Mouse (Mus musculus): ENCODE data around the gene Tap1.

- TF ChIP-seq GATA1 (IDR thresholded peaks at IDR 0.05; ENCODE audit: low read length) (no peak), TAL1 (IDR thresholded peaks at IDR 0.05; ENCODE audit: low read length) (no peak)
Observed at GRCm38 (mm10) chr17:34207456-34207855, 20.1 kb downstream of the Tap1 start.
